ENCODE assay signal across 8 mouse cellular contexts in the genomic region with DNA sequence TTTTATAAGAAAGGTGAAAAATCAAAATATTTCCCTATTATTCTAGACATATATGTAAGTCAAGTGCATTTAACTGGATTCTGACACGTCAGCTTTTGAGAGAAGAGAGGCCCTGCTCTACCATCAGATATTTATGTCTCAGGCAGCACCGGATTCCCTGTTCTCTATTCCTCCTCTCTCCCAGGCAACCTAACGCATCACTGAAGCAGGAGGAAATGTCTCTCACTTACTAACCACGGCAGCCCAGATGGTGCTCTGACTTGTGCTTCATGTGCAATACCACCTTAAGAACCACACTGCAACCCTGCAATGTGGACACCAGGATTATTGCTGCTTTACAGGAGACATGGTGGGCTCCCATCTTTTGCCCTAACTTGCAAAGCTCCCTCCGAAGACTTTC.
"Had no signal": no experiment of that assay in that cellular context is flagged by ENCODE, and none has a peak within 500 bp of the region (broad histone marks: within the 10 kb centered on the region; RNA-seq: fewer than 3 reads in every experiment).

No protein-coding gene starts in this region.

- DNase-seq: liver, postnatal 0 days; lung, adult 2 months; lung, postnatal 14 days; lung, postnatal 36 days; right cerebral cortex, postnatal 14 days; thymus, adult 2 months; thymus, postnatal 25 days; thymus, postnatal 4 days had no signal
